Mouse (Mus musculus) limb, embryonic 12.5 days (tissue): ENCODE results near the gene Zfp40. TPM values are rescaled to one million over a fixed set of nuclear protein-coding genes. Genes with fewer than 3 reads are reported as not detected.
A peak's percentile ranks its signal among the peaks of the same experiment; 100 is the strongest.
"Not testable (repeated sequence)": the region's sequence is repeated elsewhere in the genome, so short reads cannot be mapped to it uniquely, and the experiment has no call there.

Source experiments
- ATAC-seq: fragments of 200-750 bp; cut with Nextera tagmentation; 2 replicates; pipeline ENCODE4 v1.8.0; 2017; ENCODE audit warnings: low read depth, moderate TSS enrichment; ENCODE audit not compliant: insufficient number of reproducible peaks, insufficient read depth, low FRiP score, low TSS enrichment
- H3K27ac ChIP-seq: fragments of 300-500 bp; sonication (generic); 2 replicates; pipeline ENCODE4 v1.5.1; 2016; ENCODE audit warnings: mild to moderate bottlenecking, moderate library complexity
- H3K27me3 ChIP-seq: fragments of 300-500 bp; sonication (generic); 2 replicates; pipeline ENCODE4 v1.6.1; 2016; ENCODE audit warnings: mild to moderate bottlenecking, moderate library complexity
- H3K36me3 ChIP-seq: fragments of 300-500 bp; sonication (generic); 2 replicates; pipeline ENCODE4 v1.6.1; 2016; ENCODE audit warnings: mild to moderate bottlenecking, moderate library complexity
- H3K4me1 ChIP-seq: fragments of 300-500 bp; sonication (generic); replicated peaks from 2 replicates; pipeline ENCODE4 v1.6.1; 2016
- H3K4me2 ChIP-seq: fragments of 300-500 bp; sonication (generic); 2 replicates; pipeline ENCODE4 v1.6.1; 2016; ENCODE audit warnings: mild to moderate bottlenecking, moderate library complexity
- H3K4me3 ChIP-seq: fragments of 300-500 bp; sonication (generic); replicated peaks from 2 replicates; pipeline ENCODE4 v1.5.1; 2016; ENCODE audit warnings: mild to moderate bottlenecking
- H3K9ac ChIP-seq: fragments of 300-500 bp; sonication (generic); replicated peaks from 2 replicates; pipeline ENCODE4 v1.6.1; 2016; ENCODE audit warnings: mild to moderate bottlenecking, moderate library complexity
- H3K9me3 ChIP-seq: fragments of 300-500 bp; sonication (generic); 2 replicates; pipeline ENCODE4 v1.6.1; 2016; ENCODE audit warnings: mild to moderate bottlenecking, moderate library complexity
- WGBS: fragments of 180-500 bp; shearing (Covaris S2); methylation state at CpG from one replicate; pipeline ENCODE4 v1.1.7; 2016; 5-methylcytosine and 5-hydroxymethylcytosine counted together
- polyA plus RNA-seq: library from polyadenylated mRNA; unstranded; fragments of >200 nt; fragmentation: Nextera tagmentation; extraction: Ambion mirVana; gene quantifications from 2 replicates; pipeline ENCODE4 v1.2.1, GENCODE M21; 2016

Gene Zfp40
- polyA plus RNA-seq = 13.4 and 16.2 TPM in 2 replicates

GRCm38 (mm10) chr17:23192453-23193379 lies at the start of gene Zfp40:
TSS of gene Zfp40 (minus strand) at chr17:23193252.
- peak within 1 kb of the TSS; percentile 66 for H3K4me2 ChIP-seq
- peak; percentile 100 for ATAC-seq
- H3K4me1 ChIP-seq = peaks cover 4% of the 10 kb centered on the region
- peak within 1 kb of the TSS; percentile 86 for H3K27ac ChIP-seq
- H3K9ac ChIP-seq = peak within 1 kb of the TSS; percentile 70
- H3K27me3 ChIP-seq = no peaks in the 10 kb centered on the region
- 6% methylated on average over 27 of the region's 27 CpGs for WGBS
- H3K4me3 ChIP-seq = peak within 1 kb of the TSS; percentile 63
- H3K36me3 ChIP-seq = peaks cover 5% of the 10 kb centered on the region; the same call in 1 of the 2 replicates
- H3K9me3 ChIP-seq = no peaks in the 10 kb centered on the region

GRCm38 (mm10) chr17:23218320-23218719 lies 25.3 kb upstream of the Zfp40 start:
- no peak overlapping the region for H3K4me3 ChIP-seq
- ATAC-seq = no peak
- WGBS = 88% methylated on average over 2 of the region's 2 CpGs

GRCm38 (mm10) chr17:23199856-23200255 lies 6.8 kb upstream of the Zfp40 start:
- 6% methylated on average over 1 of the region's 1 CpGs for WGBS
- not testable (repeated sequence) for H3K36me3 ChIP-seq

More at GRCm38 (mm10) chr17:23218320-23218719, 25.3 kb upstream of the Zfp40 start:
- no peak overlapping the region for H3K4me2 ChIP-seq
- no peaks in the 10 kb centered on the region for H3K9me3 ChIP-seq
- H3K9ac ChIP-seq = no peak overlapping the region
- no peak overlapping the region for H3K27ac ChIP-seq
- H3K27me3 ChIP-seq = no peaks in the 10 kb centered on the region
- no peaks in the 10 kb centered on the region for H3K36me3 ChIP-seq
- no peaks in the 10 kb centered on the region for H3K4me1 ChIP-seq

GRCm38 (mm10) chr17:23193441-23193840 lies 389 bp upstream of the Zfp40 start:
- Histone ChIP-seq H3K9me3 (no peaks in the 10 kb centered on the region), H3K27me3 (no peaks in the 10 kb centered on the region), H3K4me3 (peak overlapping the region; percentile 47), H3K9ac (peak overlapping the region; percentile 47), H3K36me3 (peaks cover 5% of the 10 kb centered on the region; the same call in 1 of the 2 replicates), H3K4me2 (peak overlapping the region; percentile 66), H3K4me1 (peaks cover 4% of the 10 kb centered on the region), H3K27ac (peak overlapping the region; percentile 64; the same call in 1 of the 2 replicates)
- peak; percentile 90 for ATAC-seq
- WGBS = 2% methylated on average over 11 of the region's 11 CpGs

More at GRCm38 (mm10) chr17:23199856-23200255, 6.8 kb upstream of the Zfp40 start:
- not testable (repeated sequence) for H3K4me1 ChIP-seq, ATAC-seq, H3K9ac ChIP-seq, H3K9me3 ChIP-seq, H3K4me3 ChIP-seq, H3K27ac ChIP-seq, H3K27me3 ChIP-seq, H3K4me2 ChIP-seq

GRCm38 (mm10) chr17:23187680-23188079 lies 5.4 kb downstream of the Zfp40 start:
- H3K4me3 ChIP-seq = no peak overlapping the region
- no peak overlapping the region for H3K27ac ChIP-seq
- no peak for ATAC-seq
- H3K4me1 ChIP-seq = peaks cover 4% of the 10 kb centered on the region
- H3K9ac ChIP-seq = no peak overlapping the region
- H3K9me3 ChIP-seq = no peaks in the 10 kb centered on the region
- H3K36me3 ChIP-seq = peaks cover 33% of the 10 kb centered on the region
- WGBS = 95% methylated on average over 2 of the region's 2 CpGs
- no peak overlapping the region for H3K4me2 ChIP-seq
- no peaks in the 10 kb centered on the region for H3K27me3 ChIP-seq

Other genes starting within 250 kb of the Zfp40 start
- not detected in 2 replicates for gene Vmn2r-ps130, start 132.1 kb downstream of the Zfp40 start, polyA plus RNA-seq
- not detected in 2 replicates for gene Vmn2r114, start 119.3 kb upstream of the Zfp40 start, polyA plus RNA-seq
- not detected in 2 replicates for gene Vmn2r115, start 150.5 kb upstream of the Zfp40 start, polyA plus RNA-seq
- gene Vmn2r116, start 191.4 kb upstream of the Zfp40 start, polyA plus RNA-seq = not detected in 2 replicates